Mouse (Mus musculus) brain, embryonic 14.5 days (tissue): Measurements from ENCODE around the gene Car14. TPM values are rescaled to one million over a fixed set of nuclear protein-coding genes. Genes with fewer than 3 reads are reported as not detected.
A peak's percentile ranks its signal among the peaks of the same experiment; 100 is the strongest.
"Not testable (repeated sequence)": the region's sequence is repeated elsewhere in the genome, so short reads cannot be mapped to it uniquely, and the experiment has no call there.

Experiments used
- DNase-seq: peaks from one replicate; pipeline ENCODE4 v3.0.0-alpha.2; 2011; ENCODE audit warnings: low read depth
- CTCF ChIP-seq: fragments of 200-500 bp; IDR thresholded peaks from 2 replicates; pipeline ENCODE4 v1.5.1; 2012; ENCODE audit warnings: inconsistent platforms, mild to moderate bottlenecking, moderate library complexity, borderline replicate concordance; ENCODE audit not compliant: insufficient read depth, insufficient read length; ENCODE audit errors: extremely low read depth
- POLR2A ChIP-seq: fragments of 200-500 bp; IDR thresholded peaks from 2 replicates; pipeline ENCODE4 v1.6.1; 2012; ENCODE audit warnings: mild to moderate bottlenecking, inconsistent platforms, borderline replicate concordance; ENCODE audit not compliant: poor library complexity, insufficient read depth, insufficient read length, severe bottlenecking; ENCODE audit errors: extremely low read depth
- polyA plus RNA-seq: library from polyadenylated mRNA; depleted of rRNA; stranded (reverse); fragments of >200 nt; gene quantifications from 2 replicates; pipeline ENCODE4 v1.2.3, GENCODE M21; 2012

Gene Car14
- polyA plus RNA-seq, 1 experiment = 8.6 TPM

DNA sequence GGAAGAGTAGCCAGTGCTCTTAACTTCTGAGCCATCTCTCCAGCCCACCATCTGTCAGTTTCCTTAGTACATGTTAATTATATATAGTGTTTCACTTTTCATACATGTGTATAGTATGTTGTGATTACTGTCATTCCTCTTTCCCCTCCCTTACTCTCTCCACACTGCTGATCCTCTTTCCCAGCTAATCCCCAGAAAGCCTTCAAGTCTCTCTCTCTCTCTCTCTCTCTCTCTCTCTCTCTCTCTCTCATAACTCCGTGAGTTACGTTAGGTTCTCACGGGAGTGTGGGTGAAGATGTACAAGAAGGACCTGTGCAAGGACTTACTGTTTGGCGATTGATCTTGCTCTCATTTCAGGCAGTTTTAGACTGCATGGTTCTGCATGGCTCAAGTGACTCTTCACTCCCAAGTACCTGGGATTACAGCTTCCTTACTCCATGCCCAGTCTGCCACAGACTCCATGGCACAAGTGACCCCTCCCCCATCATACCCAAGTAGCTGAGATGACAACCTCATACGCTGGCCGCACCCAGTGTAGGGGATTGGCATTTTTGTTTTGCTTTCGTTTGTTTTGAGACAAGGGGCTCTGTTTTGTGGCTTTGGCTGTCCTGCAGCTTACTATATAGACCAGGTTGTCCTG, 28.7 kb upstream of the Car14 start:
- no peak for DNase-seq
- TF ChIP-seq CTCF (no peak), POLR2A (no peak)

GRCm38 (mm10) chr3:95932566-95932965, 28.1 kb upstream of the Car14 start:
- TF ChIP-seq POLR2A = no peak
- TF ChIP-seq CTCF = no peak

DNA sequence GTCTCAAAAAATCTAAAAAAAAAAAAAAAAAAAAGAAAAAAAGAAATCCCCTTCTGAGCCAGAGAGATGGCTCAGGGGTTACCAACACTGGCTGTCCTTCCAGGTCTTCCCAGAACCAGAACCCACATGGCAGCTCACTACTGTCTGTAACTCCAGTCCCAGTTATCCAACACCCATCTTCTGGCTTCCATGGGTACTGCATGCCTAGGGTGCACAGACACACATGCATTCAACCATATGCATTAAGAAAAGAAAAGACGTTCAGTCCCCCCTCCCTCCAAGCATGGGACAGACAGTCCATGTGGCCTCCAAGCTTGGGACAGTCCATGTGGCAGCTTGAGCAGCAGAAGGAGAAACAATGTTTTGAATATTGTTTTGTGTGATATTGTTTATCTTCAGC, 27.7 kb upstream of the Car14 start:
- no peak for TF ChIP-seq CTCF
- no peak for DNase-seq

More at GRCm38 (mm10) chr3:95932566-95932965, 28.1 kb upstream of the Car14 start:
- no peak for DNase-seq

GRCm38 (mm10) chr3:95931471-95931870, 27.0 kb upstream of the Car14 start:
- TF ChIP-seq POLR2A = no peak
- no peak for TF ChIP-seq CTCF
- DNase-seq = no peak

GRCm38 (mm10) chr3:95930471-95930789, 25.9 kb upstream of the Car14 start:
- no peak for TF ChIP-seq CTCF
- TF ChIP-seq POLR2A = no peak

GRCm38 (mm10) chr3:95929581-95930470, 25.3 kb upstream of the Car14 start:
- DNase-seq = peak; percentile 64
- TF ChIP-seq CTCF (no peak), POLR2A (no peak)

More at GRCm38 (mm10) chr3:95930471-95930789, 25.9 kb upstream of the Car14 start:
- no peak for DNase-seq

- no peak for TF ChIP-seq CTCF
- TF ChIP-seq POLR2A = peak; percentile 59; the same call in 1 of the 2 replicates
- peak; percentile 100 for DNase-seq
Observed at GRCm38 (mm10) chr3:95928658-95929503, 24.4 kb upstream of the Car14 start, which contains the start of gene Anp32e. TSS of gene Anp32e (plus strand) at chr3:95929246.

DNA sequence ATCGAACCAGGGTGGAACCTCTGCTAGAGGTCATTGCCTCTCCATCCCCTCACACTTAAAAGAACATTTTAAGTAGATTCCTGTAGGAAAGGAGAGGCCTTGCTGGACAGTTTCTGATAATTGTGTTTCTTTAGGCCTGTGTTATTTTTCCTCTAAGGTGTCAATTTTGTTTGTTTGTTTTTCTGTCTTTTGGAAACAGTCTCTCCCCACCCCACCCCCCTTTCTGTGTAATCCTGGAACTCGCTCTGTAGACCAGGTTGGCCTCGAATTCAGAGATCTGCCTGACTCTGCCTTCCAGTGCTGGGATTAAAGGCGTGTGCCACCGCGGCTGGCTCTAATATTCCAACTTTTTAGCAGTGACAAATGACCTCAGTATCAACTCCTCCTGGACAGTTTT, 23.8 kb upstream of the Car14 start:
- DNase-seq = no peak
- no peak for TF ChIP-seq POLR2A
- TF ChIP-seq CTCF = no peak

DNA sequence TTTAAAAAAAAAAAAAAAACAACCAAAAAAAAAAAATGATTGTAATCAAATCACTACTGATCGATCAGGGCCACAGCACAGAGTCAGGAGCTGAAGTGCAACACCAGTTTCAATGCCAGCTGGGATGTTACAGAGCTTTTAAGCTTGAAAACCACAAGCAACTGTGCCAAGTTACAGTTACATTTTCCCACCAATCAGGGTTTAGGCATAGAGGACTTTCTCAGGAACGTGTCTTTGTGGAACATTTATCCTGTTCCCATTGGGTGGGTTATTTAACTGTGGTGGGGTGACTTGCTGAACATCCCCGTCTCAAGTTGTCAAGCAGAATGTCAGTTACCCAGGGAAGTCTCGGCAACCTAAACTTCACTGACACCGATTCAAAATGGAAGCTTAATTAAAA, 20.6 kb upstream of the Car14 start:
- TF ChIP-seq POLR2A (no peak), CTCF (no peak)
- DNase-seq = no peak

GRCm38 (mm10) chr3:95924185-95924584, 19.7 kb upstream of the Car14 start:
- TF ChIP-seq POLR2A (no peak), CTCF (no peak)
- no peak for DNase-seq

- not testable (repeated sequence) for DNase-seq
Observed at GRCm38 (mm10) chr3:95923429-95923828, 18.9 kb upstream of the Car14 start.

GRCm38 (mm10) chr3:95920532-95920931, 16.0 kb upstream of the Car14 start:
- not testable (repeated sequence) for DNase-seq
